Mouse (Mus musculus): Measurements from ENCODE around the gene Ptch2. TPM values are rescaled to one million over a fixed set of nuclear protein-coding genes. Genes with fewer than 3 reads are reported as not detected.
A peak's percentile ranks its signal among the peaks of the same experiment; 100 is the strongest.

Gene Ptch2
- total and polyA plus RNA-seq, 2 experiments, result 0.18 to 1.4 TPM

- Histone ChIP-seq H3K27me3 (ENCODE audit: control insufficient read depth, insufficient read depth, low read length) (no peaks in the 10 kb centered on the region), H3K36me3 (ENCODE audit: control insufficient read depth, insufficient read depth, low read length) (no peaks in the 10 kb centered on the region), H3K9ac (ENCODE audit: low read depth, low read length) (no peak overlapping the region), H3K4me3 (ENCODE audit: insufficient read depth, low read depth, low read length) (no peak overlapping the region), H3K27ac (replicated peaks; ENCODE audit: insufficient read depth, low read depth, low read length) (no peak overlapping the region; the same call in 1 of the 2 replicates), H3K79me2 (ENCODE audit: control insufficient read depth, insufficient read depth, low read length) (no peaks in the 10 kb centered on the region), H3K4me1 (ENCODE audit: control insufficient read depth, insufficient read depth, low read length) (peaks cover 14% of the 10 kb centered on the region)
- TF ChIP-seq POLR2A (IDR thresholded peaks at IDR 0.05; ENCODE audit: extremely low read depth, insufficient read depth, low read length), result no peak
- no peak for TF ChIP-seq CTCF (IDR thresholded peaks at IDR 0.05; ENCODE audit: low read depth, low read length)
- peak; percentile 39 for DNase-seq (ENCODE audit: extremely low read depth, low read depth, low spot score)
- WGBS, result 73% methylated on average over 8 of the region's 8 CpGs
Observed at GRCm38 (mm10) chr4:117097969-117098763, 2.3 kb downstream of the Ptch2 start.

- Histone ChIP-seq H3K27me3 (ENCODE audit: control insufficient read depth, insufficient read depth, low read length) (no peaks in the 10 kb centered on the region), H3K79me2 (ENCODE audit: control insufficient read depth, insufficient read depth, low read length) (no peaks in the 10 kb centered on the region)
- 63% methylated on average over 2 of the region's 2 CpGs for WGBS
Observed at GRCm38 (mm10) chr4:117098764-117099036, 2.8 kb downstream of the Ptch2 start.

GRCm38 (mm10) chr4:117100036-117100435 is 4.2 kb downstream of the Ptch2 start:
- 88% methylated on average over 4 of the region's 4 CpGs for WGBS
- Histone ChIP-seq H3K4me1 (ENCODE audit: control insufficient read depth, insufficient read depth, low read length) (peaks cover 10% of the 10 kb centered on the region), H3K36me3 (ENCODE audit: control insufficient read depth, insufficient read depth, low read length) (no peaks in the 10 kb centered on the region), H3K27ac (replicated peaks; ENCODE audit: insufficient read depth, low read depth, low read length) (no peak overlapping the region), H3K4me3 (ENCODE audit: insufficient read depth, low read depth, low read length) (no peak overlapping the region), H3K9ac (ENCODE audit: low read depth, low read length) (no peak overlapping the region), H3K27me3 (ENCODE audit: control insufficient read depth, insufficient read depth, low read length) (no peaks in the 10 kb centered on the region), H3K79me2 (ENCODE audit: control insufficient read depth, insufficient read depth, low read length) (no peaks in the 10 kb centered on the region)
- no peak for DNase-seq (ENCODE audit: extremely low read depth, low read depth, low spot score)
- TF ChIP-seq CTCF (IDR thresholded peaks at IDR 0.05; ENCODE audit: low read depth, low read length), result no peak
- TF ChIP-seq POLR2A (IDR thresholded peaks at IDR 0.05; ENCODE audit: extremely low read depth, insufficient read depth, low read length), result no peak

More at GRCm38 (mm10) chr4:117098764-117099036, 2.8 kb downstream of the Ptch2 start:
- Histone ChIP-seq H3K27ac (replicated peaks; ENCODE audit: insufficient read depth, low read depth, low read length) (no peak overlapping the region), H3K4me1 (ENCODE audit: control insufficient read depth, insufficient read depth, low read length) (peaks cover 14% of the 10 kb centered on the region), H3K4me3 (ENCODE audit: insufficient read depth, low read depth, low read length) (no peak overlapping the region), H3K9ac (ENCODE audit: low read depth, low read length) (no peak overlapping the region), H3K36me3 (ENCODE audit: control insufficient read depth, insufficient read depth, low read length) (no peaks in the 10 kb centered on the region)
- no peak for TF ChIP-seq CTCF (IDR thresholded peaks at IDR 0.05; ENCODE audit: low read depth, low read length)
- no peak for TF ChIP-seq POLR2A (IDR thresholded peaks at IDR 0.05; ENCODE audit: extremely low read depth, insufficient read depth, low read length)
- no peak for DNase-seq (ENCODE audit: extremely low read depth, low read depth, low spot score)

GRCm38 (mm10) chr4:117101218-117101617 is 5.3 kb downstream of the Ptch2 start:
- Histone ChIP-seq H3K79me2 (ENCODE audit: control insufficient read depth, insufficient read depth, low read length) (no peaks in the 10 kb centered on the region), H3K4me1 (ENCODE audit: control insufficient read depth, insufficient read depth, low read length) (0 out of 2 replicates have a peak, but pooled peaks cover 3% of the 10 kb centered on the region), H3K27me3 (ENCODE audit: control insufficient read depth, insufficient read depth, low read length) (no peaks in the 10 kb centered on the region), H3K36me3 (ENCODE audit: control insufficient read depth, insufficient read depth, low read length) (no peaks in the 10 kb centered on the region), H3K9ac (ENCODE audit: low read depth, low read length) (no peak overlapping the region), H3K27ac (replicated peaks; ENCODE audit: insufficient read depth, low read depth, low read length) (no peak overlapping the region), H3K4me3 (ENCODE audit: insufficient read depth, low read depth, low read length) (no peak overlapping the region)
- 74% methylated on average over 7 of the region's 7 CpGs for WGBS
- TF ChIP-seq POLR2A (IDR thresholded peaks at IDR 0.05; ENCODE audit: extremely low read depth, insufficient read depth, low read length), result no peak
- peak; percentile 46 for TF ChIP-seq CTCF (IDR thresholded peaks at IDR 0.05; ENCODE audit: low read depth, low read length)
- DNase-seq (ENCODE audit: extremely low read depth, low read depth, low spot score), result no peak

GRCm38 (mm10) chr4:117104672-117105071 is 8.8 kb downstream of the Ptch2 start:
- H3K27ac ChIP-seq (replicated peaks; ENCODE audit: insufficient read depth, low read depth, low read length), result no peak overlapping the region
- 84% methylated on average over 10 of the region's 10 CpGs for WGBS
- no peak overlapping the region for H3K4me3 ChIP-seq (ENCODE audit: insufficient read depth, low read depth, low read length)
- no peak overlapping the region for H3K9ac ChIP-seq (ENCODE audit: low read depth, low read length)
- no peaks in the 10 kb centered on the region for H3K36me3 ChIP-seq (ENCODE audit: control insufficient read depth, insufficient read depth, low read length)
- no peaks in the 10 kb centered on the region for H3K27me3 ChIP-seq (ENCODE audit: control insufficient read depth, insufficient read depth, low read length)
- TF ChIP-seq CTCF (IDR thresholded peaks at IDR 0.05; ENCODE audit: low read depth, low read length), result no peak
- no peak for TF ChIP-seq POLR2A (IDR thresholded peaks at IDR 0.05; ENCODE audit: extremely low read depth, insufficient read depth, low read length)
- no peaks in the 10 kb centered on the region for H3K79me2 ChIP-seq (ENCODE audit: control insufficient read depth, insufficient read depth, low read length)
- no peak for DNase-seq (ENCODE audit: extremely low read depth, low read depth, low spot score)
- no peaks in the 10 kb centered on the region for H3K4me1 ChIP-seq (ENCODE audit: control insufficient read depth, insufficient read depth, low read length)

GRCm38 (mm10) chr4:117105127-117105526 is 9.3 kb downstream of the Ptch2 start:
- DNase-seq (ENCODE audit: extremely low read depth, low read depth, low spot score), result no peak
- TF ChIP-seq POLR2A (IDR thresholded peaks at IDR 0.05; ENCODE audit: extremely low read depth, insufficient read depth, low read length) (no peak), CTCF (IDR thresholded peaks at IDR 0.05; ENCODE audit: low read depth, low read length) (no peak)
- no peak overlapping the region for H3K9ac ChIP-seq (ENCODE audit: low read depth, low read length)
- 92% methylated on average over 10 of the region's 10 CpGs for WGBS
- no peaks in the 10 kb centered on the region for H3K27me3 ChIP-seq (ENCODE audit: control insufficient read depth, insufficient read depth, low read length)
- no peaks in the 10 kb centered on the region for H3K36me3 ChIP-seq (ENCODE audit: control insufficient read depth, insufficient read depth, low read length)
- H3K79me2 ChIP-seq (ENCODE audit: control insufficient read depth, insufficient read depth, low read length), result no peaks in the 10 kb centered on the region
- H3K4me3 ChIP-seq (ENCODE audit: insufficient read depth, low read depth, low read length), result no peak overlapping the region
- no peak overlapping the region for H3K27ac ChIP-seq (replicated peaks; ENCODE audit: insufficient read depth, low read depth, low read length)
- no peaks in the 10 kb centered on the region for H3K4me1 ChIP-seq (ENCODE audit: control insufficient read depth, insufficient read depth, low read length)

Measured in liver, adult 2 months (tissue).